Mouse (Mus musculus) hindbrain, embryonic 14.5 days (tissue): ENCODE data around the gene Troap. TPM values are rescaled to one million over a fixed set of nuclear protein-coding genes. Genes with fewer than 3 reads are reported as not detected.
A peak's percentile ranks its signal among the peaks of the same experiment; 100 is the strongest.

ENCODE experiments used
- ATAC-seq: fragments of 200-750 bp; cut with Nextera tagmentation; 2 replicates; pipeline ENCODE4 v1.8.0; 2017; ENCODE audit warnings: moderate number of reproducible peaks, mild to moderate bottlenecking, moderate TSS enrichment, moderate library complexity; ENCODE audit not compliant: low FRiP score
- DNase-seq: peaks from one replicate; pipeline ENCODE4 v3.0.0-alpha.2; 2015; ENCODE audit warnings: low spot score
- H3K27ac ChIP-seq: fragments of 300-500 bp; sonication (generic); 2 replicates; pipeline ENCODE4 v1.5.1; 2014; ENCODE audit warnings: mild to moderate bottlenecking, moderate library complexity
- H3K27me3 ChIP-seq: fragments of 300-500 bp; sonication (generic); 2 replicates; pipeline ENCODE4 v1.6.1; 2014; ENCODE audit warnings: mild to moderate bottlenecking, low read length, mixed read lengths; ENCODE audit not compliant: control insufficient read depth, insufficient read depth
- H3K36me3 ChIP-seq: fragments of 300-500 bp; sonication (generic); replicated peaks from 2 replicates; pipeline ENCODE4 v1.6.1; 2014; ENCODE audit not compliant: control insufficient read depth, insufficient read depth
- H3K4me1 ChIP-seq: fragments of 300-500 bp; sonication (generic); replicated peaks from 2 replicates; pipeline ENCODE4 v1.6.1; 2014; ENCODE audit warnings: antibody characterized with exemption, low read length, mixed read lengths; ENCODE audit not compliant: control insufficient read depth, insufficient read depth
- H3K4me2 ChIP-seq: fragments of 300-500 bp; sonication (generic); replicated peaks from 2 replicates; pipeline ENCODE4 v1.6.1; 2014; ENCODE audit warnings: mild to moderate bottlenecking, moderate library complexity
- H3K4me3 ChIP-seq: fragments of 300-500 bp; sonication (generic); replicated peaks from 2 replicates; pipeline ENCODE4 v1.5.1; 2014; ENCODE audit warnings: mild to moderate bottlenecking, low read length
- H3K9ac ChIP-seq: fragments of 300-500 bp; sonication (generic); 2 replicates; pipeline ENCODE4 v1.6.1; 2014
- H3K9me3 ChIP-seq: fragments of 300-500 bp; sonication (generic); 2 replicates; pipeline ENCODE4 v1.6.1; 2016; ENCODE audit warnings: low read length; ENCODE audit not compliant: control insufficient read depth
- WGBS: fragments of 180-500 bp; shearing (Covaris S2); extraction: QIAGEN DNeasy Blood & Tissue Kit; methylation state at CpG from one replicate; pipeline ENCODE4 v1.1.7; 2014; 5-methylcytosine and 5-hydroxymethylcytosine counted together
- polyA plus RNA-seq: library from polyadenylated mRNA; unstranded; fragments of >200 nt; fragmentation: Nextera tagmentation; extraction: Ambion mirVana; gene quantifications from 2 replicates; pipeline ENCODE4 v1.2.1, GENCODE M21; 2014

Gene Troap
- polyA plus RNA-seq, 1 experiment from 2014 or later, result 4.0 TPM

DNA sequence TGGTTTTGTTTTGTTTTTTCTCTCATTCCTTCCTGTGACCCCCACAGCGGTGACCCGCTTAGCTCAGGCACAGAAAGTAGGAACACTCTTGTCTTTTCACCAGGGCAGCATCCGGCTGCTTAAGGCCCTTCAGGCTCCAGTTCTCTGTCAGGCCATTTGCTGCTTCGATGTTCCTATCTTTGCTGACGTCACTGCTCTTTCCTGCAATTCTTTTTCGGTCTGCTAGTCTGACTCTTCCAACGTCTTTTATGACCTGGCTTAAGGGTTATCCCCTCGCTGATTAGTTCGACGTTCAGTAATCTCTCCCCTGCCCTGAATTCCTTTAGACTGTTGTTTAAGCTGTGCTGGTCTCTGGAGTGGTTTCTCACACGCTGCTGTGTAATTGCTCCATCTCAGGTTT lies 42.2 kb downstream of the Troap start:
- Histone ChIP-seq H3K4me2 (no peak overlapping the region), H3K4me3 (no peak overlapping the region), H3K4me1 (no peaks in the 10 kb centered on the region), H3K9ac (no peak overlapping the region), H3K27me3 (no peaks in the 10 kb centered on the region), H3K9me3 (no peaks in the 10 kb centered on the region), H3K27ac (no peak overlapping the region), H3K36me3 (no peaks in the 10 kb centered on the region)
- no peak for ATAC-seq
- WGBS, result 74% methylated on average over 11 of the region's 11 CpGs
- DNase-seq, result no peak

GRCm38 (mm10) chr15:99120814-99121213 lies 46.4 kb downstream of the Troap start:
- ATAC-seq, result no peak
- Histone ChIP-seq H3K27me3 (no peaks in the 10 kb centered on the region), H3K36me3 (no peaks in the 10 kb centered on the region), H3K9ac (no peak overlapping the region), H3K27ac (no peak overlapping the region), H3K4me3 (no peak overlapping the region), H3K4me2 (no peak overlapping the region), H3K9me3 (no peaks in the 10 kb centered on the region), H3K4me1 (no peaks in the 10 kb centered on the region)
- WGBS, result 15% methylated on average over 11 of the region's 11 CpGs
- no peak for DNase-seq

- H3K9me3 ChIP-seq, result no peaks in the 10 kb centered on the region
- H3K4me3 ChIP-seq, result no peak overlapping the region
- WGBS, result 87% methylated on average over 2 of the region's 2 CpGs
- H3K9ac ChIP-seq, result no peak overlapping the region
- no peaks in the 10 kb centered on the region for H3K36me3 ChIP-seq
- H3K27me3 ChIP-seq, result no peaks in the 10 kb centered on the region
- ATAC-seq (no peak), DNase-seq (no peak)
- H3K4me1 ChIP-seq, result peaks cover 2% of the 10 kb centered on the region
- no peak overlapping the region for H3K4me2 ChIP-seq
- H3K27ac ChIP-seq, result no peak overlapping the region
These were observed 48.3 kb downstream of the Troap start for GRCm38 (mm10) chr15:99122642-99123041.

GRCm38 (mm10) chr15:99125711-99126080 lies 51.3 kb downstream of the Troap start, which contains the start of gene Spats2:
Gene Spats2 (plus strand): TSS chr15:99125916.
- peak within 1 kb of the TSS; percentile 71 for H3K4me2 ChIP-seq
- peak within 1 kb of the TSS; percentile 86 for H3K9ac ChIP-seq
- DNase-seq (no peak), ATAC-seq (no peak)
- H3K27me3 ChIP-seq, result no peaks in the 10 kb centered on the region
- peak within 1 kb of the TSS; percentile 94 for H3K27ac ChIP-seq
- H3K4me3 ChIP-seq, result peak within 1 kb of the TSS; percentile 61
- no peaks in the 10 kb centered on the region for H3K36me3 ChIP-seq
- no peaks in the 10 kb centered on the region for H3K9me3 ChIP-seq
- H3K4me1 ChIP-seq, result peaks cover 18% of the 10 kb centered on the region
- 2% methylated on average over 12 of the region's 12 CpGs for WGBS

GRCm38 (mm10) chr15:99126081-99126815 lies 51.9 kb downstream of the Troap start:
- Histone ChIP-seq H3K9me3 (no peaks in the 10 kb centered on the region), H3K27ac (peak overlapping the region; percentile 94), H3K4me3 (peak overlapping the region; percentile 61), H3K4me1 (peaks cover 18% of the 10 kb centered on the region), H3K4me2 (peak overlapping the region; percentile 71), H3K27me3 (no peaks in the 10 kb centered on the region), H3K36me3 (no peaks in the 10 kb centered on the region), H3K9ac (peak overlapping the region; percentile 86)
- peak; percentile 92 for ATAC-seq
- DNase-seq, result peak; percentile 92
- under 1% methylated on average over 104 of the region's 115 CpGs for WGBS

- under 1% methylated on average over 35 of the region's 35 CpGs for WGBS
- no peak for ATAC-seq
- H3K36me3 ChIP-seq, result no peaks in the 10 kb centered on the region
- peak overlapping the region; percentile 94 for H3K27ac ChIP-seq
- peak overlapping the region; percentile 71 for H3K4me2 ChIP-seq
- H3K4me1 ChIP-seq, result peaks cover 18% of the 10 kb centered on the region
- peak overlapping the region; percentile 86 for H3K9ac ChIP-seq
- H3K9me3 ChIP-seq, result no peaks in the 10 kb centered on the region
- peak overlapping the region; percentile 61 for H3K4me3 ChIP-seq
- peak; percentile 46 for DNase-seq
- no peaks in the 10 kb centered on the region for H3K27me3 ChIP-seq
These were observed 52.5 kb downstream of the Troap start for GRCm38 (mm10) chr15:99126816-99127365.

- H3K9me3 ChIP-seq, result no peaks in the 10 kb centered on the region
- no peak for ATAC-seq
- H3K4me2 ChIP-seq, result peak overlapping the region; percentile 71
- 56% methylated on average over 6 of the region's 6 CpGs for WGBS
- H3K9ac ChIP-seq, result peak overlapping the region; percentile 86
- peaks cover 18% of the 10 kb centered on the region for H3K4me1 ChIP-seq
- H3K4me3 ChIP-seq, result peak overlapping the region; percentile 61
- no peak overlapping the region for H3K27ac ChIP-seq
- no peaks in the 10 kb centered on the region for H3K36me3 ChIP-seq
- no peaks in the 10 kb centered on the region for H3K27me3 ChIP-seq
- no peak for DNase-seq
These were observed 53.6 kb downstream of the Troap start for GRCm38 (mm10) chr15:99127851-99128522.

DNA sequence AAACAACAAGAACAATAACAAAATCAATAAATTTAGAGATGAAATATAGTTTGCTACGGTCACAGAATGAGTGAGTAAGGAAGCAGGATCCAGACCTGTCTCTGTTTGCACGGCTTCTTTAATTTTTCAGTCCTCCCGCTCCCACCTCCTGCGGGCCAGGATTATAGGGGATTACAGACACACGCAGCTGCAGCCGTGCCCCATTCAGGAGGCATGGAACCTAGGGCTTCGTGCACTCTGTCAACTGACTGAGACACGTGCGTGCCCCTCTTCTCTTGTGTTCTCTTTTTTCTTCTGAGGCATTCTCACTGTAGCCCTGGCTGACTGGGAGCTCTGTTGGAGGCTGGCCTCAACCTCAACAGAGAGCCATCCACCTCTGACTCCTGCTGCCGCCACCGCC lies 55.1 kb downstream of the Troap start:
- no peak overlapping the region for H3K4me3 ChIP-seq
- H3K9me3 ChIP-seq, result no peaks in the 10 kb centered on the region
- H3K9ac ChIP-seq, result no peak overlapping the region
- DNase-seq (no peak), ATAC-seq (no peak)
- H3K27ac ChIP-seq, result no peak overlapping the region
- H3K36me3 ChIP-seq, result no peaks in the 10 kb centered on the region
- 62% methylated on average over 11 of the region's 11 CpGs for WGBS
- H3K27me3 ChIP-seq, result no peaks in the 10 kb centered on the region
- peaks cover 18% of the 10 kb centered on the region for H3K4me1 ChIP-seq
- no peak overlapping the region for H3K4me2 ChIP-seq
